Mouse (Mus musculus) heart, postnatal 14 days (tissue): ENCODE data around the gene Plxnd1. TPM values are rescaled to one million over a fixed set of nuclear protein-coding genes. Genes with fewer than 3 reads are reported as not detected.

ENCODE experiments used
- total RNA-seq, 2 experiments: library from RNA; stranded (reverse); gene quantifications; 2 replicates each; pipeline ENCODE4 v1.2.3; 2021

The Plxnd1 gene
- total RNA-seq, 2 experiments from 2014 or later, result 113 to 133 TPM

Other genes starting within 250 kb of the Plxnd1 start
- under 1 TPM in 1 of 2 experiments, not detected in 1; 0.36 TPM for gene Tmem40, start 232.6 kb downstream of the Plxnd1 start, total RNA-seq
- gene Cand2, start 220.5 kb downstream of the Plxnd1 start, total RNA-seq, result 10 to 100 TPM; 64.5 to 71.6 TPM
- gene Rpl32, start 186.3 kb downstream of the Plxnd1 start, total RNA-seq, result 100 to 1,000 TPM; 618 to 675 TPM
- under 1 TPM; 0.56 to 0.76 TPM for gene Efcab12, start 156.6 kb downstream of the Plxnd1 start, total RNA-seq
- 1 to 10 TPM; 1.7 to 2.1 TPM for gene Mbd4, start 141.6 kb downstream of the Plxnd1 start, total RNA-seq
- gene Ift122, start 141.5 kb downstream of the Plxnd1 start, total RNA-seq, result 10 to 100 TPM; 13.2 to 18.6 TPM
- under 1 TPM; 0.07 to 0.12 TPM for gene Rho, start 63.3 kb downstream of the Plxnd1 start, total RNA-seq
- gene H1foo, start 50.1 kb downstream of the Plxnd1 start, total RNA-seq, result not detected
- gene Tmcc1, start 198.5 kb upstream of the Plxnd1 start, total RNA-seq, result 10 to 100 TPM; 28.7 to 31.2 TPM
- 10 to 100 TPM; 29.8 to 31.9 TPM for gene Washc2, start 213.0 kb upstream of the Plxnd1 start, total RNA-seq